Mouse (Mus musculus): ENCODE results near the gene Stfa3.
A peak's percentile ranks its signal among the peaks of the same experiment; 100 is the strongest.
"Not testable (repeated sequence)": the region's sequence is repeated elsewhere in the genome, so short reads cannot be mapped to it uniquely, and the experiment has no call there.

The Stfa3 gene

GRCm38 (mm10) chr16:36455342-36455802, at the start of gene Stfa3:
Gene Stfa3, minus strand, starts transcription at chr16:36455392.
- no peak for DNase-seq (ENCODE audit: low read depth, low spot score)

DNA sequence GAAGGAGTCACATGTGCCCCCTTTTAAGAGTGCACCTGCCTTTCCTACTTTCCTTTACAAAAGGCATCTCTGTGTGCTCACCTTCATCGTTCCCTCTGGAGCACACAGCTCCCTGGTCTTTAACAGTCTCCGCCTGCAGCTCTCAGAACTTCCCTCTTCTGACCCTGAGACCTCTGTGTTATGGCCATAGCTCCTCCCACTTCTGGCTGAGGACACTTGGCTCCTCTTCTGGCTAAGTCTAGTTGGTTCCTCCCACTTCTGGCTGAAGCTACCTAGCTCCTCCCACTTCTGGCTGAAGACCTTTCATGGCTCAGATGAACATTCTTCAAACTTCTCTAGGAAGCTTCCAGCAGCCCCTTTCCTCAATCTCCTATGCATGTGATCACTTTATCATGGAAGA, 47.1 kb upstream of the Stfa3 start:
- DNase-seq (ENCODE audit: low read depth, low spot score), result no peak

- DNase-seq (ENCODE audit: low read depth, low spot score), result no peak
Measured at GRCm38 (mm10) chr16:36492420-36492819, 37.2 kb upstream of the Stfa3 start.

GRCm38 (mm10) chr16:36476866-36477265, 21.7 kb upstream of the Stfa3 start:
- no peak for DNase-seq (ENCODE audit: low read depth, low spot score)

DNA sequence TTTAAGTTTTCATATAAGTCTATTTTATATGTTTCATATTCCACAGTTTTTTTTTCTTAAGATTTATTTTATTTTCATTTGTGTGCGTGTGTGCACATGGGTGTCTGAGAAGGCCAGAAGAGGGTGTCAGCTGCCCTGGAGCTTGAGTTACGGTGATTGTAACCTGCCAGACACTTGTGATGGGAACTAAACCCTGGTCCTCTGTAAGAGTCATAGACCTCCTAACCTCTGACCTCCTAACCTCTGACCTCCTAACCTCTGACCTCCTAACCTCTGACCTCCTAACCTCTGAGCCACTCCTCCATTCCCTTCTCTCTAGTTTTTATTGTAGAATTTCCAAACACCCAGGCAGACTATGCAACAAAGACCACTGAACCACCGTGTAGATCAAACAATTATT, 20.3 kb upstream of the Stfa3 start:
- no peak for DNase-seq (ENCODE audit: low read depth, low spot score)

DNA sequence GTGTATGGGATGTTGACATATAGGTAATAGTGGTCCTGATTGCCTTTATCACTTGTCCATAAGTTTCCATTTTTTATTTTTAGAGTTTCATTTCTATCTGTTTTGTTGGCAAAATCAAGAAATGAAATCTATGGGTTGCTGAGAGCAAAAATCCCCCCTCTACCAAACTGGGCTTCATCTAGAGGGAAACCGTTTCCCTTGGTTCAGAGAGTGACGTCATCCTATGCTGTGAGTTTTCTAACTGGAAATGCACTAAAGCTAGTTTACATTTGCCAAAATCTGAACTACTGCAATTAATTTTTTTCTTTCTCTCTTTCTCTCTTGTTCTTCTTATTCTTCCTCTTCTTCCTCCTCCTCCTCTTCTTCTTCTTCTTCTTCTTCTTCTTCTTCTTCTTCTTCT, 19.7 kb upstream of the Stfa3 start:
- DNase-seq (ENCODE audit: low read depth, low spot score), result no peak

- peak; percentile 26 for DNase-seq (ENCODE audit: low read depth, low spot score)
Measured at GRCm38 (mm10) chr16:36473217-36474216, 18.3 kb upstream of the Stfa3 start.

GRCm38 (mm10) chr16:36471066-36471633, 16.0 kb upstream of the Stfa3 start:
- DNase-seq (ENCODE audit: low read depth, low spot score), result no peak

- peak; percentile 55 for DNase-seq (ENCODE audit: low read depth, low spot score)
Measured at GRCm38 (mm10) chr16:36469955-36470478, 14.8 kb upstream of the Stfa3 start.

DNA sequence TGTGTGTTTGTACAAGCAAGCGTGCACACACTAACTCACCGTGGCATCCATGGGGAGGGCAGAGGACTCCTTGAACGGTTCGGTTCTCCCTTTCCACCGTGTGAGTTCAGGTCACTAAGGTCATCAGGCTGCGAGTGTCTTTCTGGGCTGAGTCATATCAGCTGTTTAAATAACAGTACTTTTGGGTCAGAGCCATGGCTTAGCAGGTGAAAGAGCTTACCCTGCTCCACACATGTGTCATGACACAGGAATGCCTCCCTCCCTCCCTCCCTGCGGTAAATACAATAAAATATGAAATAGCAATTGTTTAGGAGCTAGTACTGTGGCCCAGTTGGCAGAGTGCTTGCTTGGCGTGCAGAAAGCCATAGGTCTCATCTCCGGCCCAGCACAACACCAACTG, 14.2 kb upstream of the Stfa3 start:
- no peak for DNase-seq (ENCODE audit: low read depth, low spot score)

- no peak for DNase-seq (ENCODE audit: low read depth, low spot score)
Measured at GRCm38 (mm10) chr16:36468862-36469261, 13.7 kb upstream of the Stfa3 start.

- no peak for DNase-seq (ENCODE audit: low read depth, low spot score)
Measured at GRCm38 (mm10) chr16:36467936-36468335, 12.7 kb upstream of the Stfa3 start.

GRCm38 (mm10) chr16:36465436-36465835, 10.2 kb upstream of the Stfa3 start:
- DNase-seq (ENCODE audit: low read depth, low spot score), result no peak

DNA sequence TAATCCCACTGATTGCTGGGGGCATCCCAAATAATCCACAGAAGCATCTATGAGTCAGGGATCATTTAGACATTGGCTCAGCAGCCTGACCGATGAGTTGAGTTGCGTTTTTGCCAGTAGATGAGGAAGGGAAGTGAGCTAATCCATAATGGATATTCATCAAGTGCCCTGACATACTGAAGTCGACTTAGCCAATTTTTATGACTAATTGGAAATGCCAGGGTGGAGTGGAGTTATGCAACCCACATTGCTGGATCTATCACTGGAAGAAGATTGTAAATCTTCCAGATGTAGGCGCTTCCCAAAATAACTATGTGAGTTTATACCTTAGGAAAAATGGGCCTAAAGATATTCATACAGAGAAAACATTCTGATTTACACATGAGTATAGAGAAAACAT, 8.9 kb upstream of the Stfa3 start:
- DNase-seq (ENCODE audit: low read depth, low spot score), result no peak

GRCm38 (mm10) chr16:36460426-36460825, 5.2 kb upstream of the Stfa3 start:
- no peak for DNase-seq (ENCODE audit: low read depth, low spot score)

GRCm38 (mm10) chr16:36420979-36421378, 34.2 kb downstream of the Stfa3 start:
- not testable (repeated sequence) for DNase-seq (ENCODE audit: low read depth, low spot score)

- DNase-seq (ENCODE audit: low read depth, low spot score), result no peak
Measured at GRCm38 (mm10) chr16:36408357-36408756, 46.8 kb downstream of the Stfa3 start, which contains the start of gene Stfa2. Gene Stfa2, minus strand, starts transcription at chr16:36408457.

Data from mesoderm, embryonic 11.5 days (tissue).